Mouse (Mus musculus) heart, adult 18-20 months (tissue): ENCODE data around the gene Pkd1l1. TPM values are rescaled to one million over a fixed set of nuclear protein-coding genes. Genes with fewer than 3 reads are reported as not detected.

ENCODE experiments used
- DNase-seq, 2 experiments: peaks; one replicate each; pipeline ENCODE4 v3.0.0; 2021 to 2022; ENCODE audit warnings: mixed read lengths in 1 of 2
- long read RNA-seq, 2 experiments: library from polyadenylated mRNA; stranded (forward); transcript quantifications; one replicate each; pipeline ENCODE4 v2.0.0; 2021
- total RNA-seq, 2 experiments: library from RNA; stranded (reverse); gene quantifications; 2 replicates each; pipeline ENCODE4 v1.2.3; 2021

The Pkd1l1 gene
- not detected for total RNA-seq
- long read RNA-seq, experiment 1 = 0 reads
- long read RNA-seq, experiment 2 = 0 reads

DNA sequence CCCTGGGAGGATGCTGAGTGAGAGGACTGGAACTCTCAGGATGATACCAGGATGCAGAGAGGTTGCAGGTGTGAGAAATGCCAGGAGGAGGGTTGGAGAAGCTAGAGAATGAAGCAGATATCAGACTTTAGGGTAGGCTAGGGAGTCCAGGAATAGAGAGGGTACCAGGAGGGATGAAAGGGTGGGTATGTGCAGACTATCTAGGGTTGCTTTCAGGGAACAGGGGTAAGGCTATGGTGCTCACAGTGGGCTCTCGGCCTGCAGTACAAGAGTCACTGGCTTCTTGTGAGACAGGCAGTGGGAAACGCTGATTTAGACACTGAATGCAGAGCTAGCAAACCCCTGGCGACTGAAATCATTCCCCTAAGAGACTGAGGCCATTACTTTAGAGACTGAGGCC, at the start of gene Pkd1l1:
TSS of gene Pkd1l1 (minus strand) at position 101 of the 400 bp plus-strand sequence.
- DNase-seq = no peak

DNA sequence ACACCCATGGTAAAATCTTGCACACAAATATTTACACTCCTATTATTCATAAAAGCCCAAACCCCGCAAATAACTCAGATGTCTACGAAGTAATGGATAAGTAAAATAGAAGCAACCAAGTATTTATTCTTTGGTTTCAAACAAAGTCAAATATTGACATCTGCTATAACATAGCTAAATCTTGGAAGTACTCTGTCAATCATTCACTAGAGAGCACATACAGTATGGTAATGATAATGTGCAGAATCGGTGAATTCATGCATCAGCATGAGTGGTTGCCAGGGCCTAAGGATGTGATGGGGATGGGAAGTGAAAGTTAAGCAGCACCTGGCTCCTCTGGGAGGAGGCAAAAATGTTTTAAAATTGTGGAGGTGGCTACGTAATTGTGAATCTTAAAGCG, 47.1 kb upstream of the Pkd1l1 start:
- DNase-seq = no peak

- DNase-seq = peak; percentile 12 to 44
Observed at GRCm38 (mm10) chr11:9018491-9019267, 45.6 kb upstream of the Pkd1l1 start.

GRCm38 (mm10) chr11:9014740-9015139, 41.7 kb upstream of the Pkd1l1 start:
- DNase-seq = no peak

DNA sequence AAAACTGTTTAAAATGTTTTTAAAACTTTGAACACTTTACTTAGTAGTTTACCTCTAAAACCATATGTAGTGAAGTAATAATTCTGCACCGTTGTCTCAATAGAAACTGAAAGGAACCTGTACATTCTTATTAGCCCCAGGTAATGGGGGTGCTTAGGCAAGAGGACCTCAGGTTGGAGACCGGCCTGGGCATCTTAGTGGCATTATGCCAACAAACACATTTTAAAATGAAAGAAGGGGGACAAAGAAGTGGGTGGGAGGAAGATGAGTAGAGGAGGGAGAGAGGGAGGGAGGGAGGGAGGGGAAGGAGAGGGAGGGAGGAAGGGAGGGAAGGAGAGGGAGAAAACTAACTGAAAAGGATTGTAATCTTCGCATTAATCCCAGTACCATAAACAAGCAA, 38.3 kb upstream of the Pkd1l1 start:
- no peak for DNase-seq

DNA sequence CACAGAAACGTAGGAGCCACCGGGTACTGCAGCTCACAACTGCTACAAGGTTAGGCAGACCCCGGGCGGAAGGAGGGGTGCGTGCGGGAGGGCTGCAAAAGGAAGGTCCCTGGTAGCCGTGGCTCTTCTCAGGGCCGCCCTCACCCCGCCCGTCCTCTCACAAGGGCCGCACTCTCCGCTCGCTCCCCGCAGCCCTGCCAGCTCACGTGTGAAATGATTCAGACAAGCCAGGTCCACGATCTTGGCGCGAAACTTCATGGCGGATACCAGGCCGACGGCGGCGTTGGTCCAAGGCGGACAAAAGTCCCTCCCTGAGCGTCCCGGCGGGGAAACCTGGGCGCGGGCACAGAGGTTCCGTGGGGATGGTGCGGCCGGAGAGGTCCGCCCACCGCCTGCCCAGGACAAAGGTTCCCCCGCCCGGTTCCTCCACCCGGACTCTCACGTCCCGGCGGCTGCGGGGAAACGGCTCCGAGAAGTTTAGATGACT, 37.8 kb upstream of the Pkd1l1 start, which contains the start of gene Hus1:
TSS of gene Hus1 (minus strand) at position 339 of the 487 bp plus-strand sequence.
- peak; percentile 91 to 95 for DNase-seq

GRCm38 (mm10) chr11:9010416-9010815, 37.4 kb upstream of the Pkd1l1 start:
- DNase-seq = no peak

DNA sequence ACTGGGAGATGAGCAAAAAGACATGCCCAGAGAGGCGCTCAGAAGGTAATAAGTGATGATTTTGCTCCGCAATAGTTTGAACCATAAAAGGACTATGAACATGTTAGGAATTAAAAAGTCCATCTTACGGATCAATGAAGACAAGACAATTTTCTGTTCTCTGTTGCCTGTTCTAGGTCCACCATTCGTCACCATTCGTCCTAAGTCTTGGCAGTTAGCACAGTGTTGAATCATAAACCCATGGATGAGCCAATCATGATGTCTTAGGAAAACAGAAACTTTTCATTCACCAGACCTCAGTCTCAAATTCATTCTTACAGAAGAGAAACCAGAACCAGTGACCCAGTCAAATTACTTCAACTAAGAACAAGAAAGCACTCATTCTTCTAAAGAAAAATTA, 35.7 kb upstream of the Pkd1l1 start:
- DNase-seq = no peak

- no peak for DNase-seq
Observed at GRCm38 (mm10) chr11:8988084-8988483, 15.0 kb upstream of the Pkd1l1 start.

GRCm38 (mm10) chr11:8986058-8986457, 13.0 kb upstream of the Pkd1l1 start:
- DNase-seq = peak; percentile 11 to 25

DNA sequence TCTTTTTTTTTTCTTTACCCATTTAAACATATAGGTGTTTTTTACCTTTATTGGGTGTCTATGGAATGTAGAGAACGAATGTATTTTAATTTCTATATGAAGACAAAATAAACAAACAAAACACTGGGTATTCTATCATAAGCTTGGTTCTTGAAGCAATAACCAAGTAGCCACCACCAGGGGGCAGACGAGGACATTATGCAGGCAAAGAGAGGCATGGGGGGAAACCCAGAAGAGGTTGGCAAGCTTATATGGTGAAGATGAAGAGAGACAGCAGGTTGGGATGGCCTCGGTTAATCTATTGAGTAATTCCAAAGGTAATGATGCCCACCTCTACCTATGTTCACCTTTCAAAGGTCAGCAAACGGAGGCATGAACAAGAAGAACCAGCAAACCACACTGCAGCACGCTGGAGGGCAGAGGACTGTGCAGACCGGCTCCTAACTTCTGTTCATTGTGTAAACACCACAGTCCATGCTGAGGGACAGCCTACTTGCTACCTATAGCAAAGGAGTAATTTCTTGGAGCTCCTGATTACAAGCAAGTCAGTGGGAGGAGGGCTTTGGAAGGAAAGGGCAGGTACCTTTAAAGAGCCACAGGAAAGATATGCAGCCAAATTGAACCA, 10.3 kb upstream of the Pkd1l1 start:
- peak; percentile 41 to 84 for DNase-seq

DNA sequence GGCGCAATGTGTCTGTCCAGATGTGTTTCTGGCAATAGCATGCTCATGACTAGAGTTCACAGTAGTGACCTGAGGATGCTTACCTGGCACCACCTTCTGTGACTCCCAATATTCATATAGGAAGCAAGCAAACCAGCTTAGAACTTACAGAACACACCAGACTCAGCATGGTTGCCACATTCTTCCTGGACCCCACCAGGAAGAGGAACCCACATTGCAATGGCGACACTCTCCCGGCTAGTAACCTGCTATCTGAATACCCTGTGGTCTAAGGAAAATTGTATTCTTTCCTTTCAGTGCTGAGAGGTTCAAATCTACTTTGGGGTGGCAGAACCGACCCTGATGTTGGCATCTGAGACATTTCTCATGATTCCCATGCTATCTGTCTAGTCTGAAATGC, 5.1 kb upstream of the Pkd1l1 start:
- no peak for DNase-seq

- no peak for DNase-seq
Observed at GRCm38 (mm10) chr11:8972093-8972492, 973 bp downstream of the Pkd1l1 start.

- no peak for DNase-seq
Observed at GRCm38 (mm10) chr11:8970509-8970908, 2.6 kb downstream of the Pkd1l1 start.

- no peak for DNase-seq
Observed at GRCm38 (mm10) chr11:8968094-8968493, 5.0 kb downstream of the Pkd1l1 start.

- DNase-seq = no peak
Observed at GRCm38 (mm10) chr11:8958572-8958971, 14.5 kb downstream of the Pkd1l1 start.

- no peak for DNase-seq
Observed at GRCm38 (mm10) chr11:8958108-8958507, 15.0 kb downstream of the Pkd1l1 start.

- DNase-seq = no peak
Observed at GRCm38 (mm10) chr11:8957023-8957422, 16.0 kb downstream of the Pkd1l1 start.

- peak in 1 of 2 experiments; percentile 34 for DNase-seq
Observed at GRCm38 (mm10) chr11:8955678-8956077, 17.4 kb downstream of the Pkd1l1 start.

- DNase-seq = peak in 1 of 2 experiments; percentile 20
Observed at GRCm38 (mm10) chr11:8949765-8950430, 23.2 kb downstream of the Pkd1l1 start.

GRCm38 (mm10) chr11:8948871-8949270, 24.2 kb downstream of the Pkd1l1 start:
- no peak for DNase-seq

DNA sequence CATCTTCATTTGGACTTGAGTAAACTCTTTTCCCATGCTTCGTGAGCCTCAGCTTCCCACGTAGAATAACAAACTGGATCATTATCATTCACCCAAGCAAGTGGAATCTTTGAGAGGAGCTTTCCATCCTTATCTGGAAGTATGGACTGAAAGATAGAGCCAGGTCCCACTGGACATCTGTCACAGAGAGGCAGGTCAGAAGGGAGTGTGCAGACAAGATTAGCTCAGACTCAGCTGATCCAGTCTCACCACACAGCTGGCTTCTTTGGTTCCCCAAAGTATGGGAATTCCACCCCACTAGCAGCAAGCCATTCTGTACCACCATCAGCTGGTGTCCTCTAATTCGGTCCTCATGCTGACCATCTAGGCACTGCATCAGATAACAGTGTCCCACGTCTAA, 29.0 kb downstream of the Pkd1l1 start:
- DNase-seq = no peak

DNA sequence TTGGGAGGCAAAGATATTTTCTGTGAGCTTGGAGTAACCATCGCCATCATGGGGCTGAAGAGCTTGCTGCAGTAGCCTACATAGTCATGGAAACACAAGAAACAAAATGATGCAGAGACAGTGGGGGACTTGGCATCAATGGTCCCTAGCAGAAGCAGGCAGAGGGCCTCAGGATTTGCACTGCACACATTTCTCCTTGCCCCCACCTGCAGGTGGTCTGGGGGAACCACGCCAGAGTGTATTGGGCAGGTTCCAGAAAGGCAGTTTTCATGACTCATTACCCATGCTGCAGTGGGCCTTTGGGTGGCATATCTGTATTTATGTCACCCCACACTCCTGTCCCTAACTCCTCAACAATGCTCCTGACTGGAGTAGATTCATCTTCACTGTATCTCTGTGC, 30.6 kb downstream of the Pkd1l1 start:
- no peak for DNase-seq
